Mouse (Mus musculus) limb, embryonic 11.5 days (tissue): ENCODE measurements at regions not wholly inside any gene's neighbourhood (a gene's known extent, or its start where the extent isn't known, plus 50 kb on each side); places are given as distances from the start of the nearest gene placed in this dataset.
"Not testable (repeated sequence)": the region's sequence is repeated elsewhere in the genome, so short reads cannot be mapped to it uniquely, and the experiment has no call there.

Experiments
- ATAC-seq: fragments of 200-750 bp; cut with Nextera tagmentation; 2 replicates; pipeline ENCODE4 v1.8.0; 2017; ENCODE audit warnings: low read depth; ENCODE audit not compliant: insufficient number of reproducible peaks, low FRiP score, low TSS enrichment
- DNase-seq: peaks from one replicate; pipeline ENCODE4 v3.0.0-alpha.2; 2015; ENCODE audit warnings: low spot score
- H3K27ac ChIP-seq: fragments of 300-500 bp; sonication (generic); replicated peaks from 2 replicates; pipeline ENCODE4 v1.5.1; 2014; ENCODE audit warnings: low read depth, mild to moderate bottlenecking, low read length
- H3K27me3 ChIP-seq: fragments of 300-500 bp; sonication (generic); 2 replicates; pipeline ENCODE4 v1.6.1; 2014; ENCODE audit warnings: mild to moderate bottlenecking, low read length, mixed read lengths; ENCODE audit not compliant: control insufficient read depth, insufficient read depth
- H3K36me3 ChIP-seq: fragments of 300-500 bp; sonication (generic); 2 replicates; pipeline ENCODE4 v1.6.1; 2014; ENCODE audit warnings: mild to moderate bottlenecking, low read length, moderate library complexity, mixed read lengths; ENCODE audit not compliant: control insufficient read depth, insufficient read depth
- H3K4me1 ChIP-seq: fragments of 300-500 bp; sonication (generic); 2 replicates; pipeline ENCODE4 v1.6.1; 2014; ENCODE audit warnings: low read length, mixed read lengths; ENCODE audit not compliant: control insufficient read depth, insufficient read depth
- H3K4me2 ChIP-seq: fragments of 300-500 bp; sonication (generic); 2 replicates; pipeline ENCODE4 v1.6.1; 2014; ENCODE audit warnings: low read depth, mild to moderate bottlenecking, moderate library complexity; ENCODE audit not compliant: severe bottlenecking
- H3K4me3 ChIP-seq: fragments of 300-500 bp; sonication (generic); 2 replicates; pipeline ENCODE4 v1.5.1; 2014; ENCODE audit warnings: low read depth, low read length
- H3K9ac ChIP-seq: fragments of 300-500 bp; sonication (generic); 2 replicates; pipeline ENCODE4 v1.6.1; 2014; ENCODE audit warnings: mild to moderate bottlenecking, low read length
- H3K9me3 ChIP-seq: fragments of 300-500 bp; sonication (generic); 2 replicates; pipeline ENCODE4 v1.6.1; 2016; ENCODE audit warnings: low read length; ENCODE audit not compliant: control insufficient read depth
- WGBS: fragments of 180-500 bp; shearing (Covaris S2); extraction: QIAGEN DNeasy Blood & Tissue Kit; methylation state at CpG from one replicate; pipeline ENCODE4 v1.1.7; 2014; 5-methylcytosine and 5-hydroxymethylcytosine counted together

GRCm38 (mm10) chr15:3909471-3909870 lies 69.9 kb downstream of the Fbxo4 start:
- ATAC-seq: no peak
- H3K27me3 ChIP-seq: no peaks in the 10 kb centered on the region
- no peak overlapping the region for H3K9ac ChIP-seq
- no peak for DNase-seq
- no peaks in the 10 kb centered on the region for H3K36me3 ChIP-seq
- no peaks in the 10 kb centered on the region for H3K4me1 ChIP-seq
- WGBS: 65% methylated on average over 3 of the region's 3 CpGs
- no peak overlapping the region for H3K4me2 ChIP-seq
- no peaks in the 10 kb centered on the region for H3K9me3 ChIP-seq
- no peak overlapping the region for H3K4me3 ChIP-seq
- no peak overlapping the region for H3K27ac ChIP-seq

GRCm38 (mm10) chr15:3908721-3909120 lies 70.7 kb downstream of the Fbxo4 start:
- no peaks in the 10 kb centered on the region for H3K27me3 ChIP-seq
- H3K4me2 ChIP-seq: no peak overlapping the region
- H3K4me3 ChIP-seq: no peak overlapping the region
- no peak for DNase-seq
- no peak overlapping the region for H3K9ac ChIP-seq
- no peak overlapping the region for H3K27ac ChIP-seq
- 26% methylated on average over 2 of the region's 2 CpGs for WGBS
- H3K4me1 ChIP-seq: no peaks in the 10 kb centered on the region
- ATAC-seq: no peak
- H3K9me3 ChIP-seq: no peaks in the 10 kb centered on the region
- H3K36me3 ChIP-seq: no peaks in the 10 kb centered on the region

DNA sequence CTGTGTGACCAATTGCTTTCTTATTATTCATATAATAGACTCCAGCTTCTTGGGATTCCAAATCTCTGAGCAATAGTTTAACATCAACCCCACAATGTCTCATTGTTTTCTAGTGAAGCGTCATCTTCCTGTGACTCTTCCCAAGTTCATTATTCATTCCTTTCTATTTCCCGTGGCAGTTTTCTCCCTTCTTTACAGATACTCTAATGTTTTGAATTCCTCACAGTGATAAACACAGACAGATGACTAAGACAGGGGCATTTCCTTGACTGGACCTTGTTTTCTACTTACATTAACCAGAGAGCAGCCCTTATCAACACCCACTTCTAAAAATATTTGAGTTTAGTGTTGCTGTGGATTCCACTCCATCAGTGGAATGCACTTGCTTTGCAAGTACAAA lies 73.8 kb downstream of the Fbxo4 start:
- H3K4me2 ChIP-seq: no peak overlapping the region
- H3K4me3 ChIP-seq: no peak overlapping the region
- WGBS: 74% methylated on average over 2 of the region's 2 CpGs
- no peaks in the 10 kb centered on the region for H3K4me1 ChIP-seq
- H3K27ac ChIP-seq: no peak overlapping the region
- no peak for DNase-seq
- no peaks in the 10 kb centered on the region for H3K27me3 ChIP-seq
- H3K36me3 ChIP-seq: no peaks in the 10 kb centered on the region
- ATAC-seq: no peak
- H3K9ac ChIP-seq: no peak overlapping the region
- H3K9me3 ChIP-seq: no peaks in the 10 kb centered on the region

DNA sequence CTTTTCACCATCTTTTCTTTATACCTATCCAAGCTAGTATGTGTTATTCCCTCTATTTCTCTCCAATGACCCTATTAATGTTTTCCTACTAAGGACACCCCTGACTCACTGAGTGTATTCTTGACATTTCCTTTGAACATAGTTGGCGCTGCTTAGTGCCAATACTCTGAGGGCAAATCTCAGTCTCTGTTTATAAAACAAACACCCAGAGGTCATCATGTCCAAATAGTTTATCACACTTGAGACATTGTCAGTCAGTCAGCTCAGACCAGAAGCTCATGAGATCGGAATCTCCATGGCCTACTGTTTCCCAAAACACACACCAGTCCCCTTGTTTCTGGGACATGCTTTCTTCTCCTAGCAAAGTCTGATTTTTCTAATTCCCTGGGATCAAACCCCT lies 100.9 kb downstream of the Fbxo4 start:
- 84% methylated on average over 2 of the region's 2 CpGs for WGBS
- H3K27me3 ChIP-seq: no peaks in the 10 kb centered on the region
- H3K9me3 ChIP-seq: no peaks in the 10 kb centered on the region
- DNase-seq (no peak), ATAC-seq (no peak)
- no peak overlapping the region for H3K27ac ChIP-seq
- no peak overlapping the region for H3K4me3 ChIP-seq
- H3K4me2 ChIP-seq: no peak overlapping the region
- H3K9ac ChIP-seq: no peak overlapping the region
- H3K4me1 ChIP-seq: no peaks in the 10 kb centered on the region
- no peaks in the 10 kb centered on the region for H3K36me3 ChIP-seq

DNA sequence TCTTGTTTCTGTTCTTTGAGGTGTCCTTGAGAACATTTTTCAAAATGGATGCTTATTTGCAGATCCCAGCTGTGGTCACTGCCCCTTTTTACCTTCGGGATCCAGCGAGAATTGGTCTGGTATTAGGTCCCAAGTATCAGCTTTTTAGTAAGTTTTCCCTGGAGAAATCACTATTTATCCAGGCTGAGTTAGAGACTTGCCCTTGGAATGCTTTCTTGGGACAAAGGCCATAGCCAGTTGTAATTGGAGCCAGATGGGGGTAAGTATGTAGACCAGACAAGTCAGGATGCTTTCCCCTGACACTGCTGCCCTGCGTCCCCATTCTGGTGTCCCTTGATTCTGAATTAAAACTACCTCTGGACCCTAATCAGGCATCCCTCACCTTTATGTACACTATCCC lies 101.9 kb downstream of the Fbxo4 start:
- H3K27me3 ChIP-seq: no peaks in the 10 kb centered on the region
- H3K27ac ChIP-seq: no peak overlapping the region
- H3K4me1 ChIP-seq: no peaks in the 10 kb centered on the region
- H3K9ac ChIP-seq: no peak overlapping the region
- no peak overlapping the region for H3K4me2 ChIP-seq
- DNase-seq (no peak), ATAC-seq (no peak)
- H3K36me3 ChIP-seq: no peaks in the 10 kb centered on the region
- H3K4me3 ChIP-seq: no peak overlapping the region
- WGBS: 56% methylated on average over 3 of the region's 3 CpGs
- H3K9me3 ChIP-seq: no peaks in the 10 kb centered on the region

- WGBS: 88% methylated on average over 6 of the region's 7 CpGs
- H3K9me3 ChIP-seq, H3K27me3 ChIP-seq, ATAC-seq, H3K4me2 ChIP-seq, H3K4me1 ChIP-seq, DNase-seq, H3K4me3 ChIP-seq, H3K9ac ChIP-seq, H3K36me3 ChIP-seq, H3K27ac ChIP-seq: not testable (repeated sequence)
Measured at GRCm38 (mm10) chr15:3875210-3875861, 104.0 kb downstream of the Fbxo4 start.

- DNase-seq (no peak), ATAC-seq (no peak)
- Histone ChIP-seq H3K9me3 (no peaks in the 10 kb centered on the region), H3K9ac (no peak overlapping the region), H3K4me2 (no peak overlapping the region), H3K27ac (no peak overlapping the region), H3K36me3 (no peaks in the 10 kb centered on the region), H3K4me1 (no peaks in the 10 kb centered on the region), H3K27me3 (no peaks in the 10 kb centered on the region), H3K4me3 (no peak overlapping the region)
- 65% methylated on average over 4 of the region's 4 CpGs for WGBS
Measured at GRCm38 (mm10) chr15:3831802-3832201, 147.6 kb downstream of the Fbxo4 start.

- no peak overlapping the region for H3K4me2 ChIP-seq
- no peaks in the 10 kb centered on the region for H3K4me1 ChIP-seq
- DNase-seq (no peak), ATAC-seq (no peak)
- no peaks in the 10 kb centered on the region for H3K9me3 ChIP-seq
- 89% methylated on average over 2 of the region's 2 CpGs for WGBS
- H3K27me3 ChIP-seq: no peaks in the 10 kb centered on the region
- H3K27ac ChIP-seq: no peak overlapping the region
- no peak overlapping the region for H3K9ac ChIP-seq
- H3K36me3 ChIP-seq: no peaks in the 10 kb centered on the region
- no peak overlapping the region for H3K4me3 ChIP-seq
Measured at GRCm38 (mm10) chr15:3805430-3805829, 173.9 kb downstream of the Fbxo4 start.

DNA sequence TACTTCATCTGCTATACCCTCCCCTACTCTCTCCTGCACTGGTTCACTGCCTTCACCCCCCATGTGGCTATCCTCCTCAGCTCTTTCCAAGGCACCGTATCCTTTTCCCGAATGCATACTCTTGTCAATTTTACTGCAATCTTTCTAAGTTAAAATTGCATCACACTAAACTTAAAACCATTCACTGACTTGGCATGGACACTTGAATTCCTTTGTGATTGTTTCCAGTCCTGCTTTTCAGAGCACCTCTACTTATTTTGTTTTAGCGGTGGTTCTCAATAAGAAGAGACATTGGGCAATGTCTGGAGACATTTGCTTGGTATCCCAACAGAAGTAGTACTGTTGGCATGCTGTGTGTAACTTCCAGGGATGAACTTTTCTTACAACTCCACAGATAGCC lies 192.6 kb upstream of the Ghr start:
- H3K9ac ChIP-seq: no peak overlapping the region
- H3K27ac ChIP-seq: no peak overlapping the region
- ATAC-seq: no peak
- no peaks in the 10 kb centered on the region for H3K4me1 ChIP-seq
- no peak for DNase-seq
- no peaks in the 10 kb centered on the region for H3K36me3 ChIP-seq
- H3K4me3 ChIP-seq: no peak overlapping the region
- WGBS: 92% methylated on average over 3 of the region's 3 CpGs
- H3K9me3 ChIP-seq: no peaks in the 10 kb centered on the region
- H3K27me3 ChIP-seq: no peaks in the 10 kb centered on the region
- no peak overlapping the region for H3K4me2 ChIP-seq
